Mouse (Mus musculus) CH12.LX (cell line): ENCODE results near the gene Tll1. TPM values are rescaled to one million over a fixed set of nuclear protein-coding genes. Genes with fewer than 3 reads are reported as not detected.
A peak's percentile ranks its signal among the peaks of the same experiment; 100 is the strongest.
"Not testable (repeated sequence)": the region's sequence is repeated elsewhere in the genome, so short reads cannot be mapped to it uniquely, and the experiment has no call there.

Experiments used
- DNase-seq: peaks from one replicate; pipeline ENCODE4 v3.0.0-alpha.2; 2013; ENCODE audit errors: extremely low read depth
- H3K27ac ChIP-seq: 2 replicates; pipeline ENCODE4 v1.5.1; 2012; ENCODE audit warnings: low read depth, mild to moderate bottlenecking, control low read depth, moderate library complexity; ENCODE audit not compliant: insufficient read depth
- H3K27me3 ChIP-seq: replicated peaks from 2 replicates; pipeline ENCODE3; 2012; ENCODE audit warnings: inconsistent platforms
- H3K36me3 ChIP-seq, 2 experiments: replicated peaks in 1 of 2; 2 replicates each; pipeline versions ENCODE3 to v1.6.1; 2012; ENCODE audit warnings: inconsistent platforms in 1 of 2, low read length in 1 of 2, mild to moderate bottlenecking in 1 of 2, mixed read lengths in 1 of 2, moderate library complexity in 1 of 2; ENCODE audit not compliant: control insufficient read depth in 1 of 2, insufficient read depth in 1 of 2
- H3K4me1 ChIP-seq, 2 experiments: 2 replicates each; pipeline ENCODE4 v1.6.1; 2012; ENCODE audit warnings: inconsistent platforms in 1 of 2, moderate library complexity in 1 of 2; ENCODE audit not compliant: insufficient read depth in 2 of 2, control insufficient read depth in 1 of 2
- H3K4me2 ChIP-seq: 2 replicates; pipeline ENCODE4 v1.6.1; 2012; ENCODE audit warnings: low read depth, mild to moderate bottlenecking, control low read depth; ENCODE audit not compliant: poor library complexity, insufficient read depth, severe bottlenecking
- H3K4me3 ChIP-seq, 3 experiments: fragments of 150-350 bp in 1 of 3; sonication (generic) in 1 of 3; replicated peaks in 1 of 3; 2 replicates each; pipeline versions ENCODE3 to v1.5.1; 2011 to 2012; ENCODE audit warnings: low read depth in 2 of 3, low read length in 2 of 3, mild to moderate bottlenecking in 2 of 3, moderate library complexity in 2 of 3, control low read depth in 1 of 3, improper control_type of control experiment in 1 of 3, inconsistent platforms in 1 of 3, mixed read lengths in 1 of 3; ENCODE audit not compliant: poor library complexity in 1 of 3
- H3K79me2 ChIP-seq: replicated peaks from 2 replicates; pipeline ENCODE4 v1.6.1; 2012; ENCODE audit warnings: mild to moderate bottlenecking, moderate library complexity; ENCODE audit not compliant: control insufficient read depth, poor library complexity, insufficient read depth, severe bottlenecking; ENCODE audit errors: extremely low read depth
- H3K9ac ChIP-seq: 2 replicates; pipeline ENCODE4 v1.6.1; 2012; ENCODE audit warnings: low read depth, mild to moderate bottlenecking, control low read depth, moderate library complexity; ENCODE audit not compliant: insufficient read depth
- H3K9me3 ChIP-seq: replicated peaks from 2 replicates; pipeline ENCODE3; 2012; ENCODE audit warnings: low read length, inconsistent platforms, mixed read lengths
- CHD2 ChIP-seq: IDR thresholded peaks from 2 replicates; pipeline ENCODE4 v1.6.1; 2011; ENCODE audit warnings: low read length, improper control_type of control experiment
- CTCF ChIP-seq, 2 experiments: IDR thresholded peaks in 1 of 2; conservative IDR thresholded peaks in 1 of 2; 2 replicates each; pipeline ENCODE4 v1.5.1; 2011 to 2012; ENCODE audit warnings: low read depth in 2 of 2, low read length in 2 of 2, improper control_type of control experiment in 1 of 2, inconsistent platforms in 1 of 2, mild to moderate bottlenecking in 1 of 2, moderate library complexity in 1 of 2
- ETS1 ChIP-seq: conservative IDR thresholded peaks from 2 replicates; pipeline ENCODE4 v1.6.1; 2012; ENCODE audit warnings: low read depth, mild to moderate bottlenecking, inconsistent platforms, low read length, improper control_type of control experiment, moderate library complexity
- KAT2A ChIP-seq: IDR thresholded peaks from 2 replicates; pipeline ENCODE4 v1.6.1; 2012; ENCODE audit warnings: low read length, improper control_type of control experiment, inconsistent platforms; ENCODE audit not compliant: insufficient replicate concordance
- MAX ChIP-seq: IDR thresholded peaks from 2 replicates; pipeline ENCODE4 v1.6.1; 2011; ENCODE audit warnings: low read length, improper control_type of control experiment
- PAX5 ChIP-seq: IDR thresholded peaks from 2 replicates; pipeline ENCODE4 v1.6.1; 2012; ENCODE audit warnings: low read length, inconsistent platforms, mixed read lengths
- POLR2AphosphoS2 ChIP-seq: IDR thresholded peaks from 2 replicates; pipeline ENCODE4 v1.6.1; 2011; ENCODE audit warnings: low read depth, low read length, improper control_type of control experiment
- RAD21 ChIP-seq: IDR thresholded peaks from 2 replicates; pipeline ENCODE4 v1.6.1; 2011; ENCODE audit warnings: low read depth, mild to moderate bottlenecking, low read length, improper control_type of control experiment, moderate library complexity
- SMC3 ChIP-seq: IDR thresholded peaks from 2 replicates; pipeline ENCODE4 v1.6.1; 2011; ENCODE audit warnings: low read depth, low read length, improper control_type of control experiment
- USF1 ChIP-seq: IDR thresholded peaks from 2 replicates; pipeline ENCODE4 v1.6.1; 2014; ENCODE audit warnings: low read depth, mild to moderate bottlenecking, inconsistent platforms, low read length, improper control_type of control experiment
- ZMIZ1 ChIP-seq: IDR thresholded peaks from 2 replicates; pipeline ENCODE4 v1.6.1; 2012; ENCODE audit warnings: low read depth, mild to moderate bottlenecking, inconsistent platforms, low read length, improper control_type of control experiment
- dilution Hi-C: fragments of 300-500 bp; cut with MboI; formaldehyde crosslinking; loops from 2 replicates; pipeline ENCODE4 v1.14.3; 2020; ENCODE audit warnings: low sequenced_read_pairs; ENCODE audit not compliant: extremely low pct_unique_long_range_greater_than_20kb, extremely low pct_ligation_motif_present
- in situ Hi-C: fragments of 300-500 bp; cut with MboI; formaldehyde crosslinking; loops from 3 replicates; pipeline ENCODE4 v1.14.3; 2019; ENCODE audit warnings: low sequenced_read_pairs, low pct_ligation_motif_present, low pct_unique_long_range_greater_than_20kb, mixed read lengths
- polyA plus RNA-seq: library from polyadenylated mRNA; unstranded; fragments of >175 nt; gene quantifications from 2 replicates; pipeline ENCODE4 v1.2.1, GENCODE M21; 2012; ENCODE audit warnings: low read depth; ENCODE audit not compliant: insufficient read length
- total RNA-seq, 2 experiments: library from RNA; depleted of rRNA; stranded (reverse); fragments of 300-350 nt in 1 of 2; fragments of >200 nt in 1 of 2; gene quantifications; 2 replicates each; pipeline ENCODE4 v1.2.3; 2012 to 2014

The Tll1 gene
- total and polyA plus RNA-seq, 3 experiments, result not detected

GRCm38 (mm10) chr8:64024359-64024758 lies 181.7 kb downstream of the Tll1 start:
- DNase-seq, result no peak
- no peaks in the 10 kb centered on the region for H3K79me2 ChIP-seq
- no peak overlapping the region for H3K4me3 ChIP-seq
- TF ChIP-seq CTCF (conservative IDR thresholded peaks at IDR 0.05 in 1 of 2, IDR thresholded peaks at IDR 0.05 in 1 of 2; ENCODE audit: low read depth in 2 of 2, low read length in 2 of 2) (no peak), USF1 (no peak), KAT2A (no peak), POLR2AphosphoS2 (no peak), CHD2 (no peak), ETS1 (no peak)
- peaks cover 15% of the 10 kb centered on the region for H3K9me3 ChIP-seq
- H3K9ac ChIP-seq, result no peak overlapping the region
- dilution Hi-C loops, result no loop called here
- no peaks in the 10 kb centered on the region for H3K36me3 ChIP-seq
- H3K27me3 ChIP-seq, result no peaks in the 10 kb centered on the region
- H3K4me1 ChIP-seq, result no peaks in the 10 kb centered on the region
- no peak overlapping the region for H3K4me2 ChIP-seq
- in situ Hi-C loops, result loop anchor here (25.0 kb wide), 1 partner anchor 513 kb away; no protein-coding TSS in a partner anchor
- no peak overlapping the region for H3K27ac ChIP-seq

DNA sequence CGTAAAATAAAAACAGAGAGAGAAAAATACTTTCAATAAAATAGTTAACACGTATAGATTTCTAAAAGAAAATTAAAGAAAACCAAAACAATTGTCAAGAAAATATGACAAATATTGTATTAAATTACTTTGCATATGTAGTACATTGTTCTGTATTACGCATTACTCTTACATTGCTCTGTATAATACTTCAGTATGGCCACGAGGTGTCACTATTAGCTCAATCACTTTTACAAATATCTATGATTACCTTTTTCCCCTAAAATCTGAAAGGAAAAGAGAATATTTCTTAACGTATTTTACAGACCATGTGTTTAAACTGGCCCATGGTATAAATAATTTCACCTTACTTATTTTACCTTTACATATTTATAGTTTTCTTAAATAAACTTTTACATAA lies 182.5 kb downstream of the Tll1 start:
- no peak for DNase-seq
- Histone ChIP-seq H3K9me3 (peaks cover 17% of the 10 kb centered on the region), H3K4me3 (no peak overlapping the region), H3K4me1 (no peaks in the 10 kb centered on the region), H3K27me3 (no peaks in the 10 kb centered on the region), H3K27ac (no peak overlapping the region), H3K9ac (no peak overlapping the region), H3K79me2 (no peaks in the 10 kb centered on the region), H3K36me3 (no peaks in the 10 kb centered on the region), H3K4me2 (no peak overlapping the region)
- dilution Hi-C loops, result no loop called here
- in situ Hi-C loops, result loop anchor here (25.0 kb wide), 1 partner anchor 514 kb away; no protein-coding TSS in a partner anchor
- TF ChIP-seq SMC3 (peak; percentile 27; the same call in 1 of the 2 replicates), CTCF (conservative IDR thresholded peaks at IDR 0.05 in 1 of 2, IDR thresholded peaks at IDR 0.05 in 1 of 2; ENCODE audit: low read depth in 2 of 2, low read length in 2 of 2) (peak in 1 of 2 experiments; percentile 42; a peak in 2 of 4 replicates), PAX5 (no peak), RAD21 (peak; percentile 38)

DNA sequence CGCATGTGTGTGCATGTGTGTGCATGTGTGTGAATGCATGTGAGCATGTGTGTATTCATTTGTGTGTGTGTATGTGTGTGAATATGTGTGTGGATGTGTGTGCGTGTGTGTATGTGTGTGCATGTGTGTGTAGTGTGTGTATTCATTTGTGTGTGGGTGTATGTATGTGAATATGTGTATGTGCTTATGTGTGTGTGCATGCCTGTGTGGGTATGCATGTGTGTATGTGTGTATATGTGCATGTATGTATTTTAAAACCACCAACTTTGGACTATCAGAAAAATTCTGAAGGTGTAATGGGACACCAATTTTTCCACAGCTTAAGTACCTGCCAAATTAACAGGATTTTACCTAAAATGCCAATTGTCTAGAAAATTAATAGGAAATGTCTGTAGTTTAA lies 183.0 kb downstream of the Tll1 start:
- Histone ChIP-seq H3K9ac (no peak overlapping the region), H3K79me2 (no peaks in the 10 kb centered on the region), H3K4me3 (no peak overlapping the region), H3K36me3 (no peaks in the 10 kb centered on the region), H3K4me2 (no peak overlapping the region), H3K4me1 (no peaks in the 10 kb centered on the region), H3K27ac (peak overlapping the region; percentile 29; the same call in 1 of the 2 replicates), H3K9me3 (peaks cover 16% of the 10 kb centered on the region), H3K27me3 (no peaks in the 10 kb centered on the region)
- no peak for DNase-seq
- dilution Hi-C loops, result no loop called here
- in situ Hi-C loops, result loop anchor here (25.0 kb wide), 1 partner anchor 514 kb away; no protein-coding TSS in a partner anchor
- TF ChIP-seq ZMIZ1 (no peak), MAX (no peak), CTCF (conservative IDR thresholded peaks at IDR 0.05 in 1 of 2, IDR thresholded peaks at IDR 0.05 in 1 of 2; ENCODE audit: low read depth in 2 of 2, low read length in 2 of 2) (no peak)

DNA sequence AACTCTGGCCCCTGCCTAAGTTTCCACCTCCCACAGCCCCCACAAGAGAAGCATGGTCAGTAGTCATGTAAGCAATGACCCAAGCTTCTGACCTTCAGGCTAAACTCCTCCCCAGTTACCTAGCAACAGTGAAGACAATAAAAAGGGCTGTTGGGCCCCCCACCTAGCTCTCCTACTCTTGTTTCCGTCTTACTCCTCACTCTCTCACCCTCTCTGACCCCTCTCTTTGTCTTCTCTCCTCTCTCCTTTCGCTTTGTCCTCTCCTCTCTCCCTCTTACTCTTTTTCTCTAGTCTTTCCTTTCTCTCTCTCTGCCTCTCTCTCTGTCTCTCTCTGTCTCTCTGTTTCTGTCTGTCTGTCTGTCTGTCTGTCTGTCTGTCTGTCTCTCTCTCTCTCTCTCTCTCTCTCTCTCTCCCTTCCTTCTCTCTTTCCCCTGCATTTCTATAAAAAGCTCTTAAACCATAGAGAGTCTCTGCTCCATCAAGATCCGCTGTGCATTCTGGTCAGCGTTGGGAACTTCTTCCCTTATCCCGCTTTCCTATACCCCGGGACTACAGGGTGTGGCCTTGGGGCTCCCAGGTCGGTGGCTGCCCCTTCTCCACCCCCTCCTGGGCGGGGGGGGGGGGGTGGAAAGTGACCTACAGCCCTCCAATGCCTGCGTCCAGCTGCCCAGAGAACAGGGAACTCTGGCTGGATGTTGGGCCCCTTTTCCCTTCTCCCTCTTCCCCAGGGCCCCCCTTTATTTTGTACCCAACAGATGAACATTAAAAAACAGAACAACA lies 235.3 kb downstream of the Tll1 start:
- H3K79me2 ChIP-seq, DNase-seq, H3K27me3 ChIP-seq, H3K36me3 ChIP-seq, dilution Hi-C loops, H3K9ac ChIP-seq, H3K27ac ChIP-seq, H3K4me1 ChIP-seq, H3K4me2 ChIP-seq, in situ Hi-C loops, H3K4me3 ChIP-seq: not testable (repeated sequence)
- H3K9me3 ChIP-seq, result peaks cover 12% of the 10 kb centered on the region
